Mouse (Mus musculus): ENCODE results near the gene Elovl7. TPM values are rescaled to one million over a fixed set of nuclear protein-coding genes. Genes with fewer than 3 reads are reported as not detected.
A peak's percentile ranks its signal among the peaks of the same experiment; 100 is the strongest.

The Elovl7 gene
- polyA plus RNA-seq, 1 experiment from 2014 or later = 3.7 TPM

- no peak overlapping the region for H3K27ac ChIP-seq (ENCODE audit: low read depth)
- WGBS (ENCODE audit: insufficient replicate concordance) = 18% methylated on average over 5 of the region's 5 CpGs
- H3K4me3 ChIP-seq (ENCODE audit: low read depth, low read length) = no peak overlapping the region
- peaks cover 7% of the 10 kb centered on the region for H3K4me1 ChIP-seq (ENCODE audit: insufficient read depth)
- DNase-seq (no peak), ATAC-seq (no peak)
- TF ChIP-seq EP300 (IDR thresholded peaks at IDR 0.05; ENCODE audit: low read depth) (no peak), CTCF (IDR thresholded peaks at IDR 0.05; ENCODE audit: low read depth) (peak; percentile 49)
- H3K9me3 ChIP-seq (ENCODE audit: low read length) = no peaks in the 10 kb centered on the region
- H3K9ac ChIP-seq (replicated peaks) = no peak overlapping the region
- H3K4me2 ChIP-seq (ENCODE audit: low read depth, low read length) = no peak overlapping the region
- H3K27me3 ChIP-seq (ENCODE audit: insufficient read depth, low read length) = no peaks in the 10 kb centered on the region
- H3K36me3 ChIP-seq (replicated peaks; ENCODE audit: insufficient read depth, low read length) = no peaks in the 10 kb centered on the region
These were observed 86.2 kb downstream of the Elovl7 start for GRCm38 (mm10) chr13:108300346-108300950.

- no peak overlapping the region for H3K9ac ChIP-seq (replicated peaks)
- 75% methylated on average over 7 of the region's 7 CpGs for WGBS (ENCODE audit: insufficient replicate concordance)
- no peaks in the 10 kb centered on the region for H3K27me3 ChIP-seq (ENCODE audit: insufficient read depth, low read length)
- DNase-seq = no peak
- H3K36me3 ChIP-seq (replicated peaks; ENCODE audit: insufficient read depth, low read length) = no peaks in the 10 kb centered on the region
- H3K4me1 ChIP-seq (ENCODE audit: insufficient read depth) = peaks cover 7% of the 10 kb centered on the region
- no peak overlapping the region for H3K4me3 ChIP-seq (ENCODE audit: low read depth, low read length)
- no peak overlapping the region for H3K27ac ChIP-seq (ENCODE audit: low read depth)
- ATAC-seq = no peak
- H3K4me2 ChIP-seq (ENCODE audit: low read depth, low read length) = no peak overlapping the region
- no peak for TF ChIP-seq CTCF (IDR thresholded peaks at IDR 0.05; ENCODE audit: low read depth)
- TF ChIP-seq EP300 (IDR thresholded peaks at IDR 0.05; ENCODE audit: low read depth) = no peak
- no peaks in the 10 kb centered on the region for H3K9me3 ChIP-seq (ENCODE audit: low read length)
These were observed 87.2 kb downstream of the Elovl7 start for GRCm38 (mm10) chr13:108301411-108301810.

- no peaks in the 10 kb centered on the region for H3K9me3 ChIP-seq (ENCODE audit: low read length)
- WGBS (ENCODE audit: insufficient replicate concordance) = 72% methylated on average over 7 of the region's 7 CpGs
- H3K4me2 ChIP-seq (ENCODE audit: low read depth, low read length) = no peak overlapping the region
- H3K9ac ChIP-seq (replicated peaks) = no peak overlapping the region
- ATAC-seq (no peak), DNase-seq (no peak)
- no peak overlapping the region for H3K27ac ChIP-seq (ENCODE audit: low read depth)
- no peak overlapping the region for H3K4me3 ChIP-seq (ENCODE audit: low read depth, low read length)
- no peaks in the 10 kb centered on the region for H3K4me1 ChIP-seq (ENCODE audit: insufficient read depth)
- no peaks in the 10 kb centered on the region for H3K36me3 ChIP-seq (replicated peaks; ENCODE audit: insufficient read depth, low read length)
- no peak for TF ChIP-seq CTCF (IDR thresholded peaks at IDR 0.05; ENCODE audit: low read depth)
- no peaks in the 10 kb centered on the region for H3K27me3 ChIP-seq (ENCODE audit: insufficient read depth, low read length)
These were observed 88.9 kb downstream of the Elovl7 start for GRCm38 (mm10) chr13:108302957-108303675.

GRCm38 (mm10) chr13:108303841-108304240 lies 89.6 kb downstream of the Elovl7 start:
- Histone ChIP-seq H3K9ac (replicated peaks) (no peak overlapping the region), H3K4me2 (ENCODE audit: low read depth, low read length) (no peak overlapping the region), H3K9me3 (ENCODE audit: low read length) (no peaks in the 10 kb centered on the region), H3K36me3 (replicated peaks; ENCODE audit: insufficient read depth, low read length) (no peaks in the 10 kb centered on the region), H3K27ac (ENCODE audit: low read depth) (no peak overlapping the region), H3K4me1 (ENCODE audit: insufficient read depth) (no peaks in the 10 kb centered on the region), H3K4me3 (ENCODE audit: low read depth, low read length) (no peak overlapping the region), H3K27me3 (ENCODE audit: insufficient read depth, low read length) (no peaks in the 10 kb centered on the region)
- ATAC-seq = no peak
- DNase-seq = no peak
- no peak for TF ChIP-seq EP300 (IDR thresholded peaks at IDR 0.05; ENCODE audit: low read depth)
- TF ChIP-seq CTCF (IDR thresholded peaks at IDR 0.05; ENCODE audit: low read depth) = no peak
- WGBS (ENCODE audit: insufficient replicate concordance) = 52% methylated on average over 1 of the region's 1 CpGs

GRCm38 (mm10) chr13:108304680-108305079 lies 90.5 kb downstream of the Elovl7 start:
- ATAC-seq (no peak), DNase-seq (no peak)
- 46% methylated on average over 2 of the region's 2 CpGs for WGBS (ENCODE audit: insufficient replicate concordance)
- Histone ChIP-seq H3K4me3 (ENCODE audit: low read depth, low read length) (no peak overlapping the region), H3K9me3 (ENCODE audit: low read length) (no peaks in the 10 kb centered on the region), H3K27me3 (ENCODE audit: insufficient read depth, low read length) (no peaks in the 10 kb centered on the region), H3K9ac (replicated peaks) (no peak overlapping the region), H3K4me2 (ENCODE audit: low read depth, low read length) (no peak overlapping the region), H3K27ac (ENCODE audit: low read depth) (no peak overlapping the region), H3K4me1 (ENCODE audit: insufficient read depth) (no peaks in the 10 kb centered on the region), H3K36me3 (replicated peaks; ENCODE audit: insufficient read depth, low read length) (no peaks in the 10 kb centered on the region)
- TF ChIP-seq EP300 (IDR thresholded peaks at IDR 0.05; ENCODE audit: low read depth) (no peak), CTCF (IDR thresholded peaks at IDR 0.05; ENCODE audit: low read depth) (no peak)

- WGBS (ENCODE audit: insufficient replicate concordance) = 1% methylated on average over 48 of the region's 48 CpGs
- H3K9ac ChIP-seq (replicated peaks) = peak within 1 kb of the TSS; percentile 86
- H3K9me3 ChIP-seq (ENCODE audit: low read length) = no peaks in the 10 kb centered on the region
- DNase-seq = peak; percentile 98
- TF ChIP-seq CTCF (IDR thresholded peaks at IDR 0.05; ENCODE audit: low read depth) (peak; percentile 27; the same call in 1 of the 2 replicates), EP300 (IDR thresholded peaks at IDR 0.05; ENCODE audit: low read depth) (peak; percentile 99)
- peak within 1 kb of the TSS; percentile 99 for H3K4me2 ChIP-seq (ENCODE audit: low read depth, low read length)
- ATAC-seq = peak; percentile 96
- H3K27ac ChIP-seq (ENCODE audit: low read depth) = peak within 1 kb of the TSS; percentile 99
- H3K4me3 ChIP-seq (ENCODE audit: low read depth, low read length) = peak within 1 kb of the TSS; percentile 94
- H3K27me3 ChIP-seq (ENCODE audit: insufficient read depth, low read length) = no peaks in the 10 kb centered on the region
- H3K4me1 ChIP-seq (ENCODE audit: insufficient read depth) = peaks cover 20% of the 10 kb centered on the region
- H3K36me3 ChIP-seq (replicated peaks; ENCODE audit: insufficient read depth, low read length) = no peaks in the 10 kb centered on the region
These were observed 101.7 kb downstream of the Elovl7 start, which contains the start of gene Depdc1b for GRCm38 (mm10) chr13:108315702-108316486. Gene Depdc1b, plus strand, starts transcription at chr13:108316332.

All from liver, postnatal 0 days (tissue).